Mouse (Mus musculus) midbrain, embryonic 16.5 days (tissue): ENCODE data around the gene Lrrc3b. TPM values are rescaled to one million over a fixed set of nuclear protein-coding genes. Genes with fewer than 3 reads are reported as not detected.
A peak's percentile ranks its signal among the peaks of the same experiment; 100 is the strongest.

ENCODE experiments used
- ATAC-seq: fragments of 200-750 bp; cut with Nextera tagmentation; 2 replicates; pipeline ENCODE4 v1.8.0; 2017; ENCODE audit warnings: moderate TSS enrichment
- H3K27ac ChIP-seq: fragments of 300-500 bp; sonication (generic); 2 replicates; pipeline ENCODE4 v1.5.1; 2014; ENCODE audit warnings: mild to moderate bottlenecking, low read length, mixed read lengths
- H3K27me3 ChIP-seq: fragments of 300-500 bp; sonication (generic); 2 replicates; pipeline ENCODE4 v1.6.1; 2014; ENCODE audit warnings: low read depth, low read length, mixed read lengths; ENCODE audit not compliant: control insufficient read depth, insufficient read depth
- H3K36me3 ChIP-seq: fragments of 300-500 bp; sonication (generic); 2 replicates; pipeline ENCODE4 v1.6.1; 2014; ENCODE audit warnings: mild to moderate bottlenecking, low read length, moderate library complexity, mixed read lengths; ENCODE audit not compliant: control insufficient read depth, insufficient read depth
- H3K4me1 ChIP-seq: fragments of 300-500 bp; sonication (generic); 2 replicates; pipeline ENCODE4 v1.6.1; 2014; ENCODE audit warnings: mild to moderate bottlenecking, low read length, mixed read lengths; ENCODE audit not compliant: control insufficient read depth, insufficient read depth
- H3K4me2 ChIP-seq: fragments of 300-500 bp; sonication (generic); 2 replicates; pipeline ENCODE4 v1.6.1; 2014; ENCODE audit warnings: mild to moderate bottlenecking, low read length, mixed read lengths
- H3K4me3 ChIP-seq: fragments of 300-500 bp; sonication (generic); 2 replicates; pipeline ENCODE4 v1.5.1; 2014; ENCODE audit warnings: low read depth, mild to moderate bottlenecking, low read length, moderate library complexity, mixed read lengths
- H3K9ac ChIP-seq: fragments of 300-500 bp; sonication (generic); 2 replicates; pipeline ENCODE4 v1.6.1; 2014; ENCODE audit warnings: low read depth, low read length, mixed read lengths
- H3K9me3 ChIP-seq: fragments of 300-500 bp; sonication (generic); replicated peaks from 2 replicates; pipeline ENCODE4 v1.6.1; 2014; ENCODE audit warnings: mild to moderate bottlenecking, low read length, mixed read lengths; ENCODE audit not compliant: control insufficient read depth, poor library complexity, severe bottlenecking
- WGBS: fragments of 180-500 bp; shearing (Covaris S2); extraction: QIAGEN DNeasy Blood & Tissue Kit; methylation state at CpG from one replicate; pipeline ENCODE4 v1.1.7; 2014; 5-methylcytosine and 5-hydroxymethylcytosine counted together
- polyA plus RNA-seq: library from polyadenylated mRNA; unstranded; fragments of >200 nt; fragmentation: Nextera tagmentation; extraction: Ambion mirVana; gene quantifications from 2 replicates; pipeline ENCODE4 v1.2.1, GENCODE M21; 2015

The Lrrc3b gene
- polyA plus RNA-seq, result 28.5 and 30.2 TPM in 2 replicates

GRCm38 (mm10) chr14:15438485-15439157 is at the start of gene Lrrc3b:
TSS of gene Lrrc3b (minus strand) at chr14:15438987.
- Histone ChIP-seq H3K27ac (peak within 1 kb of the TSS; percentile 92), H3K27me3 (no peaks in the 10 kb centered on the region), H3K4me1 (peaks cover 5% of the 10 kb centered on the region; the same call in 1 of the 2 replicates), H3K9ac (peak within 1 kb of the TSS; percentile 84), H3K36me3 (no peaks in the 10 kb centered on the region), H3K4me2 (peak within 1 kb of the TSS; percentile 81), H3K9me3 (no peaks in the 10 kb centered on the region), H3K4me3 (peak within 1 kb of the TSS; percentile 74)
- peak; percentile 95 for ATAC-seq
- under 1% methylated on average over 50 of the region's 51 CpGs for WGBS

GRCm38 (mm10) chr14:15477668-15478067 is 38.9 kb upstream of the Lrrc3b start:
- Histone ChIP-seq H3K27me3 (no peaks in the 10 kb centered on the region), H3K4me3 (no peak overlapping the region), H3K4me1 (no peaks in the 10 kb centered on the region), H3K36me3 (no peaks in the 10 kb centered on the region), H3K4me2 (no peak overlapping the region), H3K27ac (no peak overlapping the region), H3K9me3 (no peaks in the 10 kb centered on the region), H3K9ac (no peak overlapping the region)
- ATAC-seq, result no peak

- Histone ChIP-seq H3K27me3 (no peaks in the 10 kb centered on the region), H3K4me3 (peak overlapping the region; percentile 74), H3K4me1 (peaks cover 5% of the 10 kb centered on the region; the same call in 1 of the 2 replicates), H3K9me3 (no peaks in the 10 kb centered on the region), H3K4me2 (peak overlapping the region; percentile 81), H3K9ac (peak overlapping the region; percentile 84), H3K36me3 (no peaks in the 10 kb centered on the region), H3K27ac (peak overlapping the region; percentile 92)
- peak; percentile 58 for ATAC-seq
- WGBS, result 0% methylated on average over 11 of the region's 11 CpGs
Observed at GRCm38 (mm10) chr14:15438096-15438484, 697 bp downstream of the Lrrc3b start.

- peak overlapping the region; percentile 92 for H3K27ac ChIP-seq
- no peaks in the 10 kb centered on the region for H3K9me3 ChIP-seq
- under 1% methylated on average over 15 of the region's 15 CpGs for WGBS
- H3K4me2 ChIP-seq, result peak overlapping the region; percentile 81
- H3K4me3 ChIP-seq, result peak overlapping the region; percentile 74
- no peaks in the 10 kb centered on the region for H3K27me3 ChIP-seq
- peak; percentile 52 for ATAC-seq
- peaks cover 5% of the 10 kb centered on the region; the same call in 1 of the 2 replicates for H3K4me1 ChIP-seq
- no peaks in the 10 kb centered on the region for H3K36me3 ChIP-seq
- H3K9ac ChIP-seq, result peak overlapping the region; percentile 84
Observed at GRCm38 (mm10) chr14:15437501-15437941, 1.3 kb downstream of the Lrrc3b start.

- peaks cover 5% of the 10 kb centered on the region; the same call in 1 of the 2 replicates for H3K4me1 ChIP-seq
- ATAC-seq, result 0 out of 2 replicates have a peak, but pooled peaks have one; percentile 0
- peak overlapping the region; percentile 74 for H3K4me3 ChIP-seq
- H3K36me3 ChIP-seq, result no peaks in the 10 kb centered on the region
- no peaks in the 10 kb centered on the region for H3K9me3 ChIP-seq
- peak overlapping the region; percentile 92 for H3K27ac ChIP-seq
- WGBS, result 53% methylated on average over 4 of the region's 4 CpGs
- peak overlapping the region; percentile 84 for H3K9ac ChIP-seq
- H3K27me3 ChIP-seq, result no peaks in the 10 kb centered on the region
- H3K4me2 ChIP-seq, result peak overlapping the region; percentile 81
Observed at GRCm38 (mm10) chr14:15437046-15437445, 1.7 kb downstream of the Lrrc3b start.

GRCm38 (mm10) chr14:15436586-15436985 is 2.2 kb downstream of the Lrrc3b start:
- Histone ChIP-seq H3K4me3 (peak overlapping the region; percentile 74), H3K9ac (peak overlapping the region; percentile 84), H3K4me1 (peaks cover 5% of the 10 kb centered on the region; the same call in 1 of the 2 replicates), H3K9me3 (no peaks in the 10 kb centered on the region), H3K27ac (peak overlapping the region; percentile 92; the same call in 1 of the 2 replicates), H3K4me2 (peak overlapping the region; percentile 81), H3K36me3 (no peaks in the 10 kb centered on the region), H3K27me3 (no peaks in the 10 kb centered on the region)
- no peak for ATAC-seq
- WGBS, result 99% methylated on average over 4 of the region's 4 CpGs

- no peak for ATAC-seq
- Histone ChIP-seq H3K4me3 (no peak overlapping the region), H3K27ac (no peak overlapping the region), H3K27me3 (no peaks in the 10 kb centered on the region), H3K9ac (no peak overlapping the region), H3K9me3 (no peaks in the 10 kb centered on the region), H3K4me2 (no peak overlapping the region), H3K36me3 (no peaks in the 10 kb centered on the region), H3K4me1 (peaks cover 5% of the 10 kb centered on the region; the same call in 1 of the 2 replicates)
- WGBS, result 58% methylated on average over 1 of the region's 1 CpGs
Observed at GRCm38 (mm10) chr14:15432396-15432795, 6.4 kb downstream of the Lrrc3b start.

GRCm38 (mm10) chr14:15421624-15422023 is 17.2 kb downstream of the Lrrc3b start:
- WGBS, result 88% methylated on average over 1 of the region's 1 CpGs
- H3K36me3 ChIP-seq, result no peaks in the 10 kb centered on the region
- no peak overlapping the region for H3K4me2 ChIP-seq
- no peaks in the 10 kb centered on the region for H3K27me3 ChIP-seq
- no peak overlapping the region for H3K9ac ChIP-seq
- no peaks in the 10 kb centered on the region for H3K9me3 ChIP-seq
- ATAC-seq, result no peak
- no peak overlapping the region for H3K27ac ChIP-seq
- no peaks in the 10 kb centered on the region for H3K4me1 ChIP-seq
- no peak overlapping the region for H3K4me3 ChIP-seq
